Mouse (Mus musculus): ENCODE data around the gene Apoe.

DNA sequence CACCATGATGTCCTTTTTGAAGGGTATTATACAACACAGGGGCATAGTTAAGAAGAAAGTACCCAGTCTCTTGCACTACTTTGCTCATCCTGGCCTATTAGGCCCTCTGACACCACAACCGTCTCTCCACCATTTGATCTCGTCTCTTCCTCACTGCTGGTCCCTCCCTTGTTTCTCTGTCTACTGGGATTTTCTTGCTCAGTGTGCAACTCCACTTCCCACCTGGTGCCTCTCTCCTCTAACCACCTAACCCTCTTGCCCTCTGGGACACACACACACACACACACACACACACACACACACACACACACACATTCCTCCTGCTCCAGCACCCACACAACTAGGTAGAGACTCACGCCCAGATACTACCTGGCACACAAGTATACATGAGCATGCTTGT lies 20.1 kb downstream of the Apoe start:
- TF ChIP-seq CTCF (IDR thresholded peaks at IDR 0.05; ENCODE audit: low read depth) (no peak), EP300 (IDR thresholded peaks at IDR 0.05; ENCODE audit: low read depth) (no peak)
